Mouse (Mus musculus): ENCODE data around the gene Itih5.

GRCm38 (mm10) chr2:10288881-10289280, 135.5 kb downstream of the Itih5 start:
- no peak for TF ChIP-seq CTCF (IDR thresholded peaks at IDR 0.05; ENCODE audit: low read depth)
- TF ChIP-seq EP300 (IDR thresholded peaks at IDR 0.05; ENCODE audit: low read depth), result no peak

All from liver, postnatal 0 days (tissue).